In the genomic region with DNA sequence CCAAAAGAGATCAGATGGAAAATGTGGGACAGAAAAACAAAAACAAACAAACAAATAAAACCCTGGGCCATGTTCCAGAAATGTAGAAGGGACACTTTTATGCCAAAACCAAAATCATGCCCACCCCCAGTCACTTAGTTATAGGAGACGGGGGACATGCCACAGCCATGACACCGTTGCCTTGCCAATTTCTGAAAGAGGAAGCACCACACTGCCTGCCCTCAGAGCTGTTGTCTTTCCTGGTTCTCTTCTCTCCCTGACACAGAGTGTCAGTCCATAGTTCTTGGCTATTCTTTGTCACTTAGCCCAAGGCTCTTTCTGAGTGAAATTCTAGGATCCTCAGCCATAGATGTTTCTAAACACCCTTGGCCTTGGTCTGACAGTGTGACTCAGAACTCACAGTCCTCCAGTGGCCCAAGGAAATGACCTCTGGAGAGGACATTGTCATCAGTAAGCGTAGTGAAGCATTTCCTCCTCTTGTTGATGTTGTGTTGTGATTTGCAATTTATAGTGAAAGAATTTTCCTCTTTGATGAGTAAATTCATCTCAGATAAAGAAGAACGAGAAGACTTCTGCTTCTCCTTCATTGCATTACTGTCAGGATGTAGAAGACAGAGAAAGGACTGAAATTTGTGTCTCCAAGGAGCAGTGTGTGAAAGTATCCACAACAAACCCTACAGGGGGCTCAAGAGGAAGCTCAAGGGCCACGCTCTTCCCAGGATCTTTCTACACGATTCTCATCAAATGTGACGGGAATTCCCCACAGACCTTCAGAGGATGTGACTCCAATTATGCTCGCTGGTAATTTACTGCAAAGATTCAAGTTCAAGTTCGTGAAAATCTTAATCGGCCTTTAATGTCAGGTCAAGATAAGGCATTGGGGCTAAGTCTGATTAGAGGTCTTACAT, we compare ENCODE assay signal across 24 mouse cellular contexts. TPM values are rescaled to one million over a fixed set of nuclear protein-coding genes. Genes with fewer than 3 reads are reported as not detected.
A peak's percentile ranks its signal among the peaks of the same experiment; 100 is the strongest.
DNase-seq lines count a peak whose midpoint lies in the region; ATAC-seq and TF ChIP-seq lines count a peak whose summit lies in the region.
"Had no signal": no experiment of that assay in that cellular context is flagged by ENCODE, and none has a peak within 500 bp of the region (broad histone marks: within the 10 kb centered on the region; RNA-seq: fewer than 3 reads in every experiment).

No protein-coding gene starts in this region.

- H3K9me3 ChIP-seq in lung, postnatal 0 days (ENCODE audit: low read length) = no peaks in the 10 kb centered on the region
- H3K9me3 ChIP-seq: embryonic facial prominence, embryonic 15.5 days; heart, embryonic 10.5 days; hindbrain, embryonic 12.5 days; limb, embryonic 10.5 days; megakaryocyte, embryonic 14.5 days; midbrain, embryonic 13.5 days had no signal

- H3K36me3 ChIP-seq in kidney, adult 2 months (ENCODE audit: control insufficient read depth, insufficient read depth, low read length) = no peaks in the 10 kb centered on the region
- H3K36me3 ChIP-seq in lung, postnatal 0 days (ENCODE audit: insufficient read depth, low read length) = no peaks in the 10 kb centered on the region
- H3K36me3 ChIP-seq: embryonic facial prominence, embryonic 15.5 days; heart, embryonic 10.5 days; hindbrain, embryonic 12.5 days; limb, embryonic 10.5 days; midbrain, embryonic 13.5 days had no signal

- no peak overlapping the region for H3K4me3 ChIP-seq in kidney, adult 2 months (ENCODE audit: insufficient read depth, low read depth, low read length)
- no peak overlapping the region for H3K4me3 ChIP-seq in lung, postnatal 0 days (ENCODE audit: low read depth, low read length)
- H3K4me3 ChIP-seq in lung, adult 2 months (replicated peaks; ENCODE audit: extremely low read depth, low read depth, low read length) = no peak overlapping the region
- H3K4me3 ChIP-seq: embryonic facial prominence, embryonic 15.5 days; heart, embryonic 10.5 days; hindbrain, embryonic 12.5 days; limb, embryonic 10.5 days; megakaryocyte, embryonic 14.5 days; midbrain, embryonic 13.5 days had no signal

- H3K27me3 ChIP-seq in kidney, adult 2 months (replicated peaks; ENCODE audit: control insufficient read depth, insufficient read depth, low read length) = no peaks in the 10 kb centered on the region
- H3K27me3 ChIP-seq in lung, postnatal 0 days (replicated peaks; ENCODE audit: insufficient read depth, low read length) = no peaks in the 10 kb centered on the region
- H3K27me3 ChIP-seq: embryonic facial prominence, embryonic 15.5 days; hindbrain, embryonic 12.5 days; midbrain, embryonic 13.5 days had no signal

- WGBS in kidney, adult 2 months = 63% methylated on average over 10 of the region's 10 CpGs
- 73% methylated on average over 10 of the region's 10 CpGs for WGBS in lung, postnatal 0 days
- WGBS in lung, adult 2 months = 75% methylated on average over 10 of the region's 10 CpGs

- no peak for ATAC-seq in lung, postnatal 0 days
- ATAC-seq: forebrain, embryonic 16.5 days; intestine, postnatal 0 days; midbrain, embryonic 13.5 days had no signal

- no peak overlapping the region for H3K4me2 ChIP-seq in lung, postnatal 0 days (replicated peaks; ENCODE audit: low read depth, low read length)
- H3K4me2 ChIP-seq: embryonic facial prominence, embryonic 15.5 days; hindbrain, embryonic 12.5 days; midbrain, embryonic 13.5 days had no signal

- TF ChIP-seq POLR2A in kidney, adult 2 months (IDR thresholded peaks at IDR 0.05; ENCODE audit: low read depth, low read length) = no peak
- TF ChIP-seq POLR2A in lung, adult 2 months (IDR thresholded peaks at IDR 0.05; ENCODE audit: borderline replicate concordance, extremely low read depth, low read depth, low read length) = no peak

- DNase-seq in adrenal gland, adult 8-10 months = peak; percentile 48
- DNase-seq in adrenal gland, adult 18-20 months (ENCODE audit: low spot score in 2 of 2) = no peak
- DNase-seq in kidney, adult 2 months = peak; percentile 47
- DNase-seq in kidney, adult 11 months = no peak
- peak; percentile 36 for DNase-seq in lung, postnatal 0 days (ENCODE audit: low spot score)
- DNase-seq in lung, adult 2 months = no peak
- DNase-seq in layer of hippocampus, postnatal 25 days (ENCODE audit: extremely low spot score in 1 of 2, low spot score in 1 of 2) = no peak
- DNase-seq: cerebellum, adult 8-10 months; cerebellum, postnatal 36 days; gastrocnemius, postnatal 25 days; heart, postnatal 10 days; liver; lung, postnatal 14 days; thymus, adult 2 months; thymus, postnatal 4 days had no signal

- H3K4me1 ChIP-seq in kidney, adult 2 months (ENCODE audit: control insufficient read depth, insufficient read depth, low read length) = no peaks in the 10 kb centered on the region
- H3K4me1 ChIP-seq in lung, postnatal 0 days (ENCODE audit: insufficient read depth, low read depth, low read length) = no peaks in the 10 kb centered on the region
- no peaks in the 10 kb centered on the region for H3K4me1 ChIP-seq in lung, adult 2 months (ENCODE audit: control insufficient read depth, insufficient read depth, low read length)
- H3K4me1 ChIP-seq: embryonic facial prominence, embryonic 15.5 days; heart, embryonic 10.5 days; hindbrain, embryonic 12.5 days; limb, embryonic 10.5 days; midbrain, embryonic 13.5 days had no signal

- no peak overlapping the region for H3K9ac ChIP-seq in lung, postnatal 0 days (replicated peaks; ENCODE audit: low read depth)
- H3K9ac ChIP-seq: embryonic facial prominence, embryonic 15.5 days; hindbrain, embryonic 12.5 days; midbrain, embryonic 13.5 days had no signal

- no peak for TF ChIP-seq CTCF in kidney, adult 2 months (conservative IDR thresholded peaks at IDR 0.05; ENCODE audit: insufficient read depth, insufficient read length, low read depth, low read length)
- TF ChIP-seq CTCF in lung, postnatal 0 days (IDR thresholded peaks at IDR 0.05) = no peak
- TF ChIP-seq CTCF in lung, adult 2 months (IDR thresholded peaks at IDR 0.05; ENCODE audit: insufficient read depth, low read length) = no peak

- no peak for TF ChIP-seq EP300 in lung, postnatal 0 days (IDR thresholded peaks at IDR 0.05)

- H3K27ac ChIP-seq in kidney, adult 2 months (ENCODE audit: insufficient read depth, low read depth, low read length) = peak overlapping the region; percentile 82
- H3K27ac ChIP-seq in lung, postnatal 0 days (ENCODE audit: low read length) = no peak overlapping the region
- H3K27ac ChIP-seq: embryonic facial prominence, embryonic 15.5 days; heart, embryonic 10.5 days; hindbrain, embryonic 12.5 days; limb, embryonic 10.5 days; midbrain, embryonic 13.5 days; stomach, postnatal 0 days had no signal

RNA-seq across cellular contexts. Expression of a gene that starts 12.4 kb away (rescaled TPM):
- total RNA-seq in adrenal gland, adult 8-10 months (2022) = 10 to 100 TPM in 2 of 4 experiments, 1 to 10 TPM in 2; 8.3 to 11.8 (median 10.1) TPM
- 10 to 100 TPM in 1 of 2 experiments, 1 to 10 TPM in 1; 6.4 to 10.9 TPM for total RNA-seq in adrenal gland, adult 18-20 months (2021)
- polyA plus RNA-seq in kidney, adult 2 months (2012; rRNA removed) = 9.4 TPM in 2 replicates
- 17.7 and 21.5 TPM in 2 replicates for polyA plus RNA-seq in lung, postnatal 0 days (2015; fragmentation: Nextera tagmentation; extraction: Ambion mirVana)
- 7.8 and 8.1 TPM in 2 replicates for polyA plus RNA-seq in lung, adult 2 months (2012; rRNA removed)
- total RNA-seq in layer of hippocampus, postnatal 25 days (2021) = 1 to 10 TPM; 1.5 to 1.6 TPM

RNA-seq across cellular contexts. Expression of a gene that starts 51.3 kb away (rescaled TPM):
- 100 to 1,000 TPM; 147 to 183 (median 159) TPM for total RNA-seq in adrenal gland, adult 8-10 months (2022)
- 100 to 1,000 TPM; 208 to 422 TPM for total RNA-seq in adrenal gland, adult 18-20 months (2021)
- polyA plus RNA-seq in kidney, adult 2 months (2012; rRNA removed) = 2,043 and 2,340 TPM in 2 replicates
- 182 and 184 TPM in 2 replicates for polyA plus RNA-seq in lung, postnatal 0 days (2015; fragmentation: Nextera tagmentation; extraction: Ambion mirVana)
- polyA plus RNA-seq in lung, adult 2 months (2012; rRNA removed) = 138 and 224 TPM in 2 replicates
- 100 to 1,000 TPM; 502 to 563 TPM for total RNA-seq in layer of hippocampus, postnatal 25 days (2021)

Comparison
In these comparisons a context has a peak if more than half of its experiments do, and no peak if none do; other contexts are left out.
1. DNase-seq: peak in adrenal gland, adult 8-10 months (single experiment), kidney, adult 2 months (single experiment) and lung, postnatal 0 days (single experiment); none in adrenal gland, adult 18-20 months (0 of 2), kidney, adult 11 months (single experiment), lung, adult 2 months (single experiment) and layer of hippocampus, postnatal 25 days (0 of 2).